Mouse (Mus musculus) ES-E14 (cell line): ENCODE results near the gene Atp6v0a1.

Experiments
- CHD2 ChIP-seq: IDR thresholded peaks from 2 replicates; pipeline ENCODE4 v1.6.1; 2014; ENCODE audit warnings: mild to moderate bottlenecking, low read depth, low read length, inconsistent platforms
- HCFC1 ChIP-seq: IDR thresholded peaks from 2 replicates; pipeline ENCODE4 v1.6.1; 2012; ENCODE audit warnings: low read length, inconsistent platforms, borderline replicate concordance; ENCODE audit not compliant: insufficient read depth
- MAFK ChIP-seq: IDR thresholded peaks from 2 replicates; pipeline ENCODE4 v1.6.1; 2014; ENCODE audit warnings: mild to moderate bottlenecking, low read depth, low read length, inconsistent platforms; ENCODE audit not compliant: insufficient read depth
- ZC3H11A ChIP-seq: IDR thresholded peaks from 2 replicates; pipeline ENCODE4 v1.6.1; 2012; ENCODE audit warnings: low read depth, mild to moderate bottlenecking, inconsistent platforms, low read length, borderline replicate concordance
- ZNF384 ChIP-seq: IDR thresholded peaks from 2 replicates; pipeline ENCODE4 v1.6.1; 2012; ENCODE audit warnings: low read depth, low read length, inconsistent platforms

DNA sequence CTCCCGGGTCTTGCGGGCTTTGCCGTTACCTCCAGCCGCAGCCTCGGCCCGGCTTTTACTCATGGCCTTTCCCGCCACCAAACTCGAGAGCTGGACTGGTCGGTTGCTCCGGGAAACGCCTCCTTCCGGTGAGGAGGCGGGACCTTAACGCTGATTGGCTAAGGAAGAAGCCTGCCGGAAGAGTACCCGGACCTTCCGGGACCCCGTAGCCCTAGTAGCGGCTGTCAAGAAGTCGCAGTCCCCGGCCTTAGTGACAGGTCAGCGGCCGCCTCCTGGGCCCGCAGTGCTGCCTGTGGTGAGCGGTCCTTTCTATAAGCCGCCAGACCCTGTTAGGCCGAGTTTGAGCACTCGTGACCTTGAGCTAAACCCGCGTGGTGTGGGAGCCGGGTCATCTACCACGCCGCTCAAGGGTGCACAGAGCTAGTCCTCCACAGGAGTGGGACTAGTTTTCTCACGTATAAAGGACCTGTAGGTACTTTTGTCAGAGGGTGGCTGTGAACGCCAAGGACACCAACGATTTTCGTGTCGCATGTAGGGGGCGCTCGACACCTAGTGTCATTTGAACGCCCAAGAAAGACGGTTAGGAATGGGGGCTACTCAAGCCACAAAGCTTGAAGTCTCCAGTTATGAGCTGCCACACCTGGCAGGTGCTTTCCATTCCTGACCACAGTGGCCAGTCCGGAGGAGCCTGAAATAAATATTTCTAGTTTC lies 86.2 kb downstream of the Atp6v0a1 start, which contains the start of gene Psmc3ip:
- TF ChIP-seq MAFK (no peak), ZC3H11A (no peak), CHD2 (0 out of 2 replicates have a peak, but pooled peaks have one; percentile 38), HCFC1 (no peak), ZNF384 (no peak)
